Mouse (Mus musculus) liver, postnatal 0 days (tissue): ENCODE data around the gene Tmem88b.

ENCODE experiments used
- CTCF ChIP-seq: sonication (generic); IDR thresholded peaks from 2 replicates; pipeline ENCODE4 v1.5.1; 2016; ENCODE audit warnings: antibody characterized with exemption, low read depth
- EP300 ChIP-seq: IDR thresholded peaks from 2 replicates; pipeline ENCODE4 v1.6.1; 2016; ENCODE audit warnings: antibody characterized with exemption, low read depth, mild to moderate bottlenecking

DNA sequence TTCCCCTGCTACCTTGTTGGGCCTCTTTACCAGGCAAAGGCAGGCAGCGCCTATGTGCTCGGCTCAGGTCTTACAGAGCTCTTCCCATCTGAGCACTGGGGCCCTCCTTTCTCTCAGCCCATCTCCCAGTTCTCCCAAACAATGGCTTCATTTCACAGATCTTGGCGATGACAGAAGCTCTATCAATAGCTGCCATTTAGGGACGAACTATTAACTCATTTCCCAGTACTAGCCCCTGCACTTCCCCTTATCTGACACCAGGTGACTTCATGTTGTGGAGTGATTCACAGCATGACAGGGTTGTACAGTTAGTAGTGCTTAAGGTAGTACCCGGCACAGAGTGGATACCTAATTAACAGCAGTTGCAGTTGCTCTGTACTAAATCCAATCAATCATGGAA, at the start of gene Tmem88b:
- TF ChIP-seq CTCF: peak; percentile 59
- no peak for TF ChIP-seq EP300
